Mouse (Mus musculus): ENCODE measurements at regions not wholly inside any gene's neighbourhood (a gene's known extent, or its start where the extent isn't known, plus 50 kb on each side); places are given as distances from the start of the nearest gene placed in this dataset.

DNA sequence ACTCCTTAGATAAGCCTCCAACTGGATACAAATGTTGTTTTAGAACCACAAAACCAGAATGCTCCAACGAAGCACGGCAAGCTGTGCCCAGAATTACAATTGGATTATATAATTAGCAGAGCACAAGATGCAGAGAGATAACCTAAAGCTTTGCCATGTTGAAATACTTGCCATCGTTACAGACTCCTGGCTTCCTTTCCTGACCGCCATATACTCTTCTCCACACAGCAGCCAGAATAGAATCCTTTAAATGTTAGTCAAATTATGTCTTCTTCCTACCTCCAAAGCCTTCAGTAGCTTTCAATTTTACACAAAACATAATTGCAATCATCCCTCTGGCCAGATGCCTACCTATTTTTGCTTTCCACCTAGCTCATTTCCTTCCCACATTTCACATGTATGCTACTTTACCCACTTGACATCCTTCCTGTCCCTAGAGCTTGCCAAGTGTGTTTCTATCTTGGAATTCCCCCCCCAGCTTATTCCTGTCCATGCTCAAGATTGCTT is 52.8 kb upstream of the G2e3 start:
- Histone ChIP-seq H3K4me3 (no peak overlapping the region), H3K9me3 (no peaks in the 10 kb centered on the region), H3K27ac (replicated peaks) (no peak overlapping the region), H3K9ac (replicated peaks) (no peak overlapping the region), H3K4me2 (replicated peaks) (no peak overlapping the region), H3K27me3 (no peaks in the 10 kb centered on the region), H3K4me1 (no peaks in the 10 kb centered on the region), H3K36me3 (no peaks in the 10 kb centered on the region)
- ATAC-seq (replicated peaks), result no peak
- 68% methylated on average over 4 of the region's 4 CpGs for WGBS

DNA sequence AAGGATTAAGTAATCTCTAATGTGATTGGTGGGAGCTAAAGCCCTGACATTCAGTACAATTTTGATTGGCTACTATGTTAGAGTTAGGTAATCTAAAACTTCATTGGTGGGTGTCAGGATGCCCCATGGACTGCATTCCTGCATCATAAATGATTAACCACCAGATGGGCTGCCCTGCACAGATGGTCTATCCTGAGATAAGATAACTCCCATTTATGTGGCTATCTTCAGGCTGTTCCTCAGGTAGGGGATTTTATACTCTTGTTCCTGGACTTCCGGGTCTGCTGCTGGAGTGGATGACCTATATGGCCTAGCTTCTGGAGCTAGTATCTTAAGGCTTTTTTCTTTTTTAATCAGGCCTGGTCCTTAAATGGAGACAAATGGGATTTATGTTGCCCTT is 69.5 kb upstream of the G2e3 start:
- 93% methylated on average over 1 of the region's 1 CpGs for WGBS
- no peak overlapping the region for H3K27ac ChIP-seq (replicated peaks)
- H3K4me3 ChIP-seq, result no peak overlapping the region
- H3K9ac ChIP-seq (replicated peaks), result no peak overlapping the region
- no peak overlapping the region for H3K4me2 ChIP-seq (replicated peaks)
- peaks cover 19% of the 10 kb centered on the region for H3K4me1 ChIP-seq
- no peaks in the 10 kb centered on the region for H3K9me3 ChIP-seq
- no peak for ATAC-seq (replicated peaks)
- no peaks in the 10 kb centered on the region for H3K27me3 ChIP-seq
- no peaks in the 10 kb centered on the region for H3K36me3 ChIP-seq

DNA sequence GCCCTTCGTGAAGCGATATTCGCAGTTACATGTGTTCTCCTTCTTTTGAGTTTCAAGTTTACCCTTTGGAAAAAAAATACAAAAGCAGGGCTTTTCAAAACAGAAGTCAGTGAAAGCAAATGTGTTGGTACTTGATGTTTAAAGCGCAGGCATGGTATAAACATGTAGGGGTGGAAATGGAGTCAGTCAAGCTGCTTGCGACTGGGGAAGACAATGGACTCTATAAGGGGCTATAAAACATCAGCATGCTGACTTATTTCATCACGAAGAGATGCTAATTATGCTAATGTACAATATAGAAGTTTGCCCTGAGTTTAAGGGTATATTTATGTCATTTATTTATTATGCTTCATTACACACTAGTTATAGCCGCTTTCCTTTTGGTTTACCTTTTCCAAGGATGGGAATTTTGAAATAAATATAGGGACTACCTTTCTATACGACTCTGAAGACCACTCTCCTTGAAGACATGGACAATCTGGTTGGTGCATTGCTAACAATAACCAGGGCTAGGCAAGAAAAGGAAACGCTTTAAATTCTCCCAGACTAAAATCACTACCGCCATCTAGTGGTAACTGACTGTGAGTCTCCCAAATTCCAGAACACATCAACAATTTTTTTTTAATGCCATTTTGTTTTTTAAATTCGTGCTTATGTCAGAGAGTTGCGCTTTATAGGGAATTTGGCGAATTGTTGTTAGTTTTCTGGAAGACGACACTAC is 71.9 kb upstream of the G2e3 start:
- Histone ChIP-seq H3K4me3 (no peak overlapping the region), H3K4me1 (peaks cover 20% of the 10 kb centered on the region), H3K27me3 (no peaks in the 10 kb centered on the region), H3K4me2 (replicated peaks) (peak overlapping the region; percentile 11; the same call in 1 of the 2 replicates), H3K9ac (replicated peaks) (no peak overlapping the region), H3K36me3 (no peaks in the 10 kb centered on the region), H3K9me3 (no peaks in the 10 kb centered on the region), H3K27ac (replicated peaks) (peak overlapping the region; percentile 72)
- ATAC-seq (replicated peaks), result peak; percentile 79
- WGBS, result 38% methylated on average over 14 of the region's 14 CpGs

DNA sequence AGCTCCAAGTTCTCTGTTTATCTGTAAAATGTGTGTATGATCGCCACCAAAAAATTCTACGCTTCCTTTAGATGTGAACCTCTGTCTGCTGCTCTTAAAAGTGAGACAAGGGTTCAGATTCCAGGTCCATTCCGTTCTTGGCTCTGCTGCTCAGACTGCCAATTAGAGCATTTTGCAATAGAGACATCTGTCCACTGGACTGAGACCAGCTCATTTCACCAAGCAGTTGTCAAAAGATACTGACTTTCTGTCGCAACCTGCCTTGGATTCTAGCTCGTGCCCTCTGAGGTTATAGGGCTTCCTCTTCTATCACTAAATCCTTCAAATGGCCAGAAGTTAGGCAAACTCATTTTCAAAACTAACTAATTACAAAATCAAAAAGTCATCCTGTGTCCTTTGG is 74.4 kb upstream of the G2e3 start:
- Histone ChIP-seq H3K4me3 (no peak overlapping the region), H3K36me3 (no peaks in the 10 kb centered on the region), H3K4me1 (peaks cover 20% of the 10 kb centered on the region), H3K9me3 (no peaks in the 10 kb centered on the region), H3K9ac (replicated peaks) (no peak overlapping the region), H3K27me3 (no peaks in the 10 kb centered on the region), H3K4me2 (replicated peaks) (no peak overlapping the region), H3K27ac (replicated peaks) (peak overlapping the region; percentile 37; the same call in 1 of the 2 replicates)
- whole genome bisulfite sequencing, result 45% methylated on average over 5 of the region's 5 CpGs
- no peak for ATAC-seq (replicated peaks)

DNA sequence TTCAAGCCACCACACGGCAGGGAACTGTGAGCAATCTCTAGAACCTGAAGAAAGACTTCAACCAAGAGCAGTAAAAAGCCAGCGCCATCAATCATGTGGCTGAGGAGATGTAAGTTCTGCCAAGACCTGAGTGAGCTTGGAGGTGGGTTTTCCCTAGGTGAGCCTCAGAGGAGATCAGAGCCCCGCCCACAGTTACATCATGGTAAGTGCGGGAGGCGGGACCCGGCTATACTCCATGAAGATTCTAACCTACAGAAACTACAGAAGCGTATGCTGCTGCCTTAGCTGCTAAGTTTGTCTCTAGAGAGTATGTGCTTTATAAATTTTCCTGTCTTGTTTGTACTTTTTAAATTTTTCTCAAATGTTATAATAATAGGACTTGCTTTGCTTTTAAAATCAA is 105.0 kb upstream of the G2e3 start:
- ATAC-seq (replicated peaks), result no peak
- Histone ChIP-seq H3K4me1 (no peaks in the 10 kb centered on the region), H3K9me3 (no peaks in the 10 kb centered on the region), H3K4me3 (no peak overlapping the region), H3K4me2 (replicated peaks) (no peak overlapping the region), H3K9ac (replicated peaks) (no peak overlapping the region), H3K27me3 (no peaks in the 10 kb centered on the region), H3K36me3 (no peaks in the 10 kb centered on the region), H3K27ac (replicated peaks) (peak overlapping the region; percentile 7; the same call in 1 of the 2 replicates)
- WGBS, result 90% methylated on average over 7 of the region's 7 CpGs

DNA sequence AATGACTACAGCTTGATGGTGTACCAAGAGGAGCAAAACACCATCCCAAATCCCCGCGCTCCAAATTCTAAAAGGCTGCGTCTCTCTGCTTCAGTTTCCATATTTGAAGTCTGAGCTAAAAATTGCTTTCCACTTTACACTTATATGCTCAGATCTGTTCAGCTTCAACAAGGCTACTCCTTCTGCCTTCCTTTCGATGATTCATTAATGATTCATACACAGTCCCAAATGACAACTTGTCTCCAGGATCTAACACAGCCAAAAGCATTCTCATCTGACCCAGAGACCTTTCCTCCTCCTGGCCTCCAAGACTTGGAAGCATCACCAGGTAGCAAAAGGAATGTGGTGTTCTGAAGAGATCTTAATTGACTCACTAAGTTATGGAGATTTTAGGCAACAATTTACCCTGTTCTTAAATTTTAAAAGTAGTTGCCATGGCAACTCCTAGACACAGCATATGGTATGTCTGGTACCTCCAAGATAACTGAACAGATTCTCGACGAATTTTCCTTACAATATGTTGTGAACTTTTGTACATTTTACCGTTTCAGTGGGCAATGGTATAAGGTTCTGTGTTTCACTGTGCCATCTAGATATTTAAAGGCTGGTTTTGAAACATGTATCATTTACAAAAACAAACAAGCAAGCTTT is 106.6 kb upstream of the G2e3 start:
- Histone ChIP-seq H3K4me1 (no peaks in the 10 kb centered on the region), H3K9me3 (no peaks in the 10 kb centered on the region), H3K9ac (replicated peaks) (no peak overlapping the region), H3K4me2 (replicated peaks) (no peak overlapping the region; the same call in 1 of the 2 replicates), H3K27ac (replicated peaks) (peak overlapping the region; percentile 89), H3K27me3 (no peaks in the 10 kb centered on the region), H3K4me3 (no peak overlapping the region), H3K36me3 (no peaks in the 10 kb centered on the region)
- 57% methylated on average over 7 of the region's 7 CpGs for WGBS
- ATAC-seq (replicated peaks), result peak; percentile 90

DNA sequence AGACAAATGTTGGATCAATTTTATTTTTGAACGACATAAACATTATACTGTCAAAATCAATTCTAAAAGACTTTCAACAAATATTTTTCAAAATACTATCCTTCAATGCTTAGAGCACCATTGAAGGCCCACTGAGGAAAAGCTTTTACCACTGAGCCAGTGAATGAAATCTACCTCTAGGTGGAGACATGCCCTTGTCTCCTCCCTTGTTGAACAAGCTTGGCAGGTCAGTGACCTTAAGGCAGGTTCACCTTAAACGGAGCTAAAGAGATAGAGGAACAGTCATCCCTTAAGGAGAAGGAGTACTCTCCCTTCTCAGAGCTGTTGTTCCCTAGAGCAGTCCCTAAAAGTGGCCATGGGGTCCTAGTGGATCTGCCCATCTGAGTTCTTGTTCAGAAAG is 136.2 kb upstream of the G2e3 start:
- no peak overlapping the region for H3K9ac ChIP-seq (replicated peaks)
- H3K9me3 ChIP-seq, result 0 out of 2 replicates have a peak, but pooled peaks cover 4% of the 10 kb centered on the region
- H3K27me3 ChIP-seq, result no peaks in the 10 kb centered on the region
- H3K4me1 ChIP-seq, result no peaks in the 10 kb centered on the region
- no peak for ATAC-seq (replicated peaks)
- no peak overlapping the region for H3K27ac ChIP-seq (replicated peaks)
- no peak overlapping the region for H3K4me3 ChIP-seq
- WGBS, result 45% methylated on average over 2 of the region's 2 CpGs
- no peaks in the 10 kb centered on the region for H3K36me3 ChIP-seq
- no peak overlapping the region for H3K4me2 ChIP-seq (replicated peaks)

DNA sequence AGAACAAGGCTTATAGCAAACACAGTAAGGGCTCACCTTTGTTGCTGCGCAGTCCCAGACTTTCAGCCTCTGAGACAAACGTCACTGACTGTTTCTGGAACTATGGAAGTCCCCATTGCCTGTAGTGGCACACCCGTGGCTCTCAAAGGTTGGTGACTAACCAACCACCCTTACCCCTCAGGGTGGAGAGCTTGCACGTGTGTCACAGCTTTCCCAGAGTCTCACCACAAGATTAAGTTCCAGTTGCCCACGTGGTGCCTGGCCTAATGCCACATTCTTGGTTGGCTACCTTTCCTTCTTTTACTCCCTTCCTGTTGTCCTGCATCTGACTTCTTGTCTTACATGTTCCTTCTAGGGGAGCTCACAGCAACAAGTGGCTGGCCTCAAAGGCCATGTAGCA is 151.6 kb upstream of the G2e3 start:
- no peak overlapping the region for H3K27ac ChIP-seq (replicated peaks)
- no peaks in the 10 kb centered on the region for H3K27me3 ChIP-seq
- ATAC-seq (replicated peaks), result no peak
- H3K4me1 ChIP-seq, result peaks cover 6% of the 10 kb centered on the region; the same call in 1 of the 2 replicates
- H3K4me3 ChIP-seq, result no peak overlapping the region
- 67% methylated on average over 5 of the region's 5 CpGs for WGBS
- H3K36me3 ChIP-seq, result no peaks in the 10 kb centered on the region
- no peaks in the 10 kb centered on the region for H3K9me3 ChIP-seq
- H3K4me2 ChIP-seq (replicated peaks), result no peak overlapping the region
- no peak overlapping the region for H3K9ac ChIP-seq (replicated peaks)

DNA sequence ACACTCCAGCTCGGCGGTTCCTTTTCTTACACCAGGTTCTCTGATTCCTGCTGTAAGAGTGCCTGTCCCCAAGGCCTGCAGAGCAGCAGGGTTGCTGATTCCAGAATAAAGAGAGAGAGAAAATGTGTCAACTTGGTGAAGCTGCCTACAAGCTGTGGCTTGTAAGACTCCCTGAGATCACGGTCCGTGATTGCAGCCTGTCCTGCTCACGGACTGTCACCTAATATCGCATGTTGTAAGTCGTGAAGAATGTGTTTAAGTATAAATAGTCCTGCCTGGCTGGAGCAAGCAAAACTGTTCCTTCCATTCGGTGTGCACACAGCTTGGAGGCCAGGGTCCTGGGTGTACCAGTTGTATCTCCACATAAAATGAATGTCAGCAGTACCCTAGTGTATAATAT is 152.7 kb upstream of the G2e3 start:
- WGBS, result 58% methylated on average over 8 of the region's 8 CpGs
- H3K4me3 ChIP-seq, result no peak overlapping the region

DNA sequence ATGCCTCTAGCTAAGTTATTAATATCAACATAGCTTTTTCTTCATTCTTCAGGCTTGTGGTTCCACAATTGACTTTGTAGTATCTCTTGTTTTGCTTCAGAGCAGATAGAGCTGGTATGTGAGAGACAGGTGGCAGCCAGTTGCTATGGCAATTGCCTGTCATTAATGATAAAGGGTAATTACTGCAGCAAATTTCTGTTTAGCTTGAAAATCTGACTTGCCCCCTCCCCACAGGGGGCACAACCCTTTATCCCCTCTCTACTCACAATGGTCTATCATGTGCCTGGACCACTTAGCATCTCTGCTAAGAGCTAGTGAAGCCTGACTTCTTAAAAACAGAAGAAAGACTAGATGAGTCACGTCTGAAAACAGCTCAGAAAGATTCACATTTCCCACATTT is 157.1 kb upstream of the G2e3 start:
- no peaks in the 10 kb centered on the region for H3K36me3 ChIP-seq
- peak; percentile 27; the same call in 1 of the 2 replicates for ATAC-seq (replicated peaks)
- peak overlapping the region; percentile 62 for H3K27ac ChIP-seq (replicated peaks)
- H3K4me1 ChIP-seq, result peaks cover 54% of the 10 kb centered on the region
- WGBS, result 11% methylated on average over 1 of the region's 1 CpGs
- H3K9me3 ChIP-seq, result no peaks in the 10 kb centered on the region
- H3K4me2 ChIP-seq (replicated peaks), result no peak overlapping the region
- H3K9ac ChIP-seq (replicated peaks), result no peak overlapping the region
- no peaks in the 10 kb centered on the region for H3K27me3 ChIP-seq
- no peak overlapping the region for H3K4me3 ChIP-seq

More for the DNA sequence above, 152.7 kb upstream of the G2e3 start:
- H3K9ac ChIP-seq (replicated peaks), result no peak overlapping the region; the same call in 1 of the 2 replicates
- H3K9me3 ChIP-seq, result no peaks in the 10 kb centered on the region
- peaks cover 15% of the 10 kb centered on the region for H3K4me1 ChIP-seq
- H3K27me3 ChIP-seq, result no peaks in the 10 kb centered on the region
- no peak overlapping the region for H3K4me2 ChIP-seq (replicated peaks)
- no peaks in the 10 kb centered on the region for H3K36me3 ChIP-seq
- ATAC-seq (replicated peaks), result 0 out of 2 replicates have a peak, but pooled peaks have one; percentile 15
- H3K27ac ChIP-seq (replicated peaks), result 0 out of 2 replicates have a peak overlapping the region, but pooled peaks have one; percentile 26

DNA sequence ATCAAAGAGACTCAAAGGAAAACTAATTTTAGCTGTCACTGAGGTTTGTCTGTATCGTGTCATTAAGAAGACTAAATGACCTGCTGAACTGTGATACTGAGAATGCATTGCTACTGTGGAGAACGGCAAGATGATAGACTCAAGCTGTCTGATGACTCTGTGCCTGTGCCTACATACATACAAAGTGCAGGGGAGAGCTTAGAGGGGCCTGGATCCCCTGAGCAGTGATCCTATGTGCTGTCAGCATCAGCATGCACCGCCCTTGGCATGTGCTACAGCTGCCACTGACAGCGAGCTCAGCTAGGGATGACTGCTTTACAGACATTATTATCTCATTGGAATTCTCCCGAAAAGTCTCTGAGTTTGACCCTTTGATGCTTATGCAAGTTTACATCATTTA is 157.7 kb upstream of the G2e3 start:
- peaks cover 58% of the 10 kb centered on the region for H3K4me1 ChIP-seq
- peak overlapping the region; percentile 62 for H3K27ac ChIP-seq (replicated peaks)
- no peak overlapping the region for H3K9ac ChIP-seq (replicated peaks)
- no peak overlapping the region for H3K4me2 ChIP-seq (replicated peaks)
- no peaks in the 10 kb centered on the region for H3K9me3 ChIP-seq
- H3K27me3 ChIP-seq, result no peaks in the 10 kb centered on the region
- H3K4me3 ChIP-seq, result no peak overlapping the region
- ATAC-seq (replicated peaks), result peak; percentile 30; the same call in 1 of the 2 replicates
- H3K36me3 ChIP-seq, result no peaks in the 10 kb centered on the region
- WGBS, result 28% methylated on average over 5 of the region's 5 CpGs

DNA sequence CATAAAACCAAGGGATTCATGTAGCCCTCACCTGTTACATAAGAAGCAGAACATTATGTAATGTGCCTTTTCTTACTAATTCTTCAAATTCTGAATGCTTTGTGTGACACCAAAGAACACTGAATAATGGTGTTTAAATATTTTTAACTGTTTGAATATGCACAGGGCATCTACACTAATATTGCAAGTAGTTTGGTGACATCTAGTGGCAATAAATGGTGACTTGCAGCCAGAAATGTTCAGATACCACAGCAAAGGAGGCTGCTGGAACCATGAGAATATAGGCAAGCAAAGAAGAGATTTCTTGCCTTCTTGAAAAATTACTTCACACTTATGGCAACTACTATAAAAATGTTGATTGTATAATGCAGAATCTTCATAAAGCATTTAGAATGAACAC is 159.6 kb upstream of the G2e3 start:
- peaks cover 53% of the 10 kb centered on the region for H3K4me1 ChIP-seq
- no peak overlapping the region for H3K4me3 ChIP-seq
- no peaks in the 10 kb centered on the region for H3K27me3 ChIP-seq
- H3K4me2 ChIP-seq (replicated peaks), result no peak overlapping the region
- H3K36me3 ChIP-seq, result no peaks in the 10 kb centered on the region
- peak; percentile 68 for ATAC-seq (replicated peaks)
- H3K27ac ChIP-seq (replicated peaks), result peak overlapping the region; percentile 75
- H3K9me3 ChIP-seq, result no peaks in the 10 kb centered on the region
- H3K9ac ChIP-seq (replicated peaks), result 0 out of 2 replicates have a peak overlapping the region, but pooled peaks have one; percentile 31

Measured in forebrain, embryonic 15.5 days (tissue).